Mouse (Mus musculus): Measurements from ENCODE around the gene Gna15. TPM values are rescaled to one million over a fixed set of nuclear protein-coding genes. Genes with fewer than 3 reads are reported as not detected.

Gene Gna15
- polyA plus RNA-seq, 1 experiment, result 1.1 TPM

DNA sequence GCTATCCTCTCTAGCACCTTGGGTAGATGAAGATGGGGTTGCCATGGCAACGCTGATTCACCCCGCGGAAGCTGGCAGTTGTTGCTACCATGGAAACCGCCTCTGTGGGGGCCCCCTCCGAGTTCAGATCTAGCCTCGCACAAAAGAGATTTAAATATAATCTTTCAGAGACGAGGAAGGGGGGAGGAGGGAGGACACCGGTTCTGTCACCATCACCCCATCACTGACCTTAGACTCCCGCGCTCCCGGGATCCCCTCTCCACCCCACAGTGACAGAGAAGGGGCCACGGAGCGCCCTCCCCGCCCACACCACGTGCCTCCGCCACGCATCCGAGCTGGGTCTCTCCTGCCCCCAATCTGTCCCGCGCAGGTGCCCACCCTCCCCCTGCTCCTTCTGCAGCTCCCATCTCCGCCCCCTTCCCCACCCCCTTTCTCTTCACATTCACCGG is 51.0 kb downstream of the Gna15 start:
- DNase-seq (ENCODE audit: low read depth), result peak; percentile 98
- TF ChIP-seq POLR2A (IDR thresholded peaks at IDR 0.05; ENCODE audit: borderline replicate concordance, extremely low read depth, insufficient read depth, insufficient read length, poor library complexity, severe bottlenecking) (no peak), CTCF (IDR thresholded peaks at IDR 0.05; ENCODE audit: borderline replicate concordance, extremely low read depth, insufficient read depth, insufficient read length) (no peak)

DNA sequence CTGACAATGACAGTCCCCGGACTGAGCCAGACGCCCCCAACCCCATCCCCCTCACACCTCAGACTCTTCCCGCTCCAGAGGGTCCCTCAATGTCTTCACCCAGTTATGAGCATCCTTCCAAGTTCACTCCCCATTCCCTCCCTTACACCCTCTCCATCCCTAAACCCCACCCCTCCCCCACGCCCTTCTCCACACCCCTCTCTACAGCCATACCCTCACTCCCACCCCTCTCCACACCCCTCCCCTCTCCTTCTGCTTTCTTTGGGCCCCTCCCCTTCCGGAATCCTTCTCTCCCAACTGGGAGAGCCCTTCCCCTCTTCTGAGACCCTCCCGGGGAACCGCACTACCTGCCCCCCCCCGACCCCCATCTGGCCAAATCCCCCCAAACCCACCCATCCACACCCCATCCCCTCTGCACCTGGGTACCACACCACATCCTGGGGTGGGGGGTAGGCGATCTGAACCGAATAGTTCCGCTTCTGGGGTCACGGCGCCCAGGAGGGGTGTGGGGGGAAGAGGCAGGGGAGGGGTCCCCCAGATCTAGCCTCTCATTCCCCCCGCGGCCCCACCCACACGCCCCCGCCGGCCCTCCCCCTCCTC is 51.5 kb downstream of the Gna15 start:
- peak; percentile 83 for DNase-seq (ENCODE audit: low read depth)
- TF ChIP-seq POLR2A (IDR thresholded peaks at IDR 0.05; ENCODE audit: borderline replicate concordance, extremely low read depth, insufficient read depth, insufficient read length, poor library complexity, severe bottlenecking) (no peak), CTCF (IDR thresholded peaks at IDR 0.05; ENCODE audit: borderline replicate concordance, extremely low read depth, insufficient read depth, insufficient read length) (no peak)

DNA sequence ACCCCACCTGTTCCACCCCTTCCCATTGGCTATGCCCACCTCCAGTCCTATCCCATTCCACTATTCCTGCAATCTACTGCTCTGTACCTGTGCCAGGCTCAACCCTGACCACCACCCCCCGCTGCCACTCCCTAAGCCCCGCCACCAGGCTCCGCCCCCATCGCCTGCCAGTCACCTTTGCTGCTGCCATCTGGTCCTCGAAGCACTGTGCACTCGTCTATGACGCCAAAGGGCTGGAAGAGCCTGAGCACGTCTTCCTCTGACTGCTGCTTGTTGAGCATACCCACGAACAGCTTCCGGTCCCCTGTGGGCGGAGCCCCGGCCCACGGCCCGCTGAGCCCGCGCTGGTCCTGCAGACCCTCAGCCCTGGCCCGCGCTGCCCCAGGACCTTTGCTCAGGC is 53.6 kb downstream of the Gna15 start:
- TF ChIP-seq POLR2A (IDR thresholded peaks at IDR 0.05; ENCODE audit: borderline replicate concordance, extremely low read depth, insufficient read depth, insufficient read length, poor library complexity, severe bottlenecking), result no peak
- no peak for TF ChIP-seq CTCF (IDR thresholded peaks at IDR 0.05; ENCODE audit: borderline replicate concordance, extremely low read depth, insufficient read depth, insufficient read length)
- no peak for DNase-seq (ENCODE audit: low read depth)

DNA sequence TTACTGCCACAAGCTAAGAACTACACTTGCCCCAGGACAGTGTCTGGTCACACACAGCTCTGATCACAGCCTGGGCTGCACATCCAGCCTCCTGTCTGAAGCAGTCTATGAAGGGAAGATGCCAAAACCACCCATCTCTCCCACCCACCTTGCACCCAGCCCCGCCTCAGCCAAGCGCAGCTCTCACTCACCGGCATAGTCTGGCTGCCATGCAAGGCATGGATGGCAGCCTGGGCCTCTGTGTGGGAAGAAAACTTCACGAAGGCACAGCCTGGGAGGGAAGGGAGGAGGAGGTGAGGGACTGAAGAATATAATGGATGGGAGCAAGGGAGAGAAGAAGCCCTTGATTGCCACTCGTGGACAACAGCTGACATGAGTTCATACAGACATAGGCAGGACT is 54.8 kb downstream of the Gna15 start:
- TF ChIP-seq CTCF (IDR thresholded peaks at IDR 0.05; ENCODE audit: borderline replicate concordance, extremely low read depth, insufficient read depth, insufficient read length) (no peak), POLR2A (IDR thresholded peaks at IDR 0.05; ENCODE audit: borderline replicate concordance, extremely low read depth, insufficient read depth, insufficient read length, poor library complexity, severe bottlenecking) (no peak)

GRCm38 (mm10) chr10:81467670-81468235 is 56.3 kb downstream of the Gna15 start:
- DNase-seq (ENCODE audit: low read depth), result no peak
- TF ChIP-seq CTCF (IDR thresholded peaks at IDR 0.05; ENCODE audit: borderline replicate concordance, extremely low read depth, insufficient read depth, insufficient read length) (no peak), POLR2A (IDR thresholded peaks at IDR 0.05; ENCODE audit: borderline replicate concordance, extremely low read depth, insufficient read depth, insufficient read length, poor library complexity, severe bottlenecking) (no peak)

More for the DNA sequence above, 54.8 kb downstream of the Gna15 start:
- DNase-seq (ENCODE audit: low read depth), result no peak

DNA sequence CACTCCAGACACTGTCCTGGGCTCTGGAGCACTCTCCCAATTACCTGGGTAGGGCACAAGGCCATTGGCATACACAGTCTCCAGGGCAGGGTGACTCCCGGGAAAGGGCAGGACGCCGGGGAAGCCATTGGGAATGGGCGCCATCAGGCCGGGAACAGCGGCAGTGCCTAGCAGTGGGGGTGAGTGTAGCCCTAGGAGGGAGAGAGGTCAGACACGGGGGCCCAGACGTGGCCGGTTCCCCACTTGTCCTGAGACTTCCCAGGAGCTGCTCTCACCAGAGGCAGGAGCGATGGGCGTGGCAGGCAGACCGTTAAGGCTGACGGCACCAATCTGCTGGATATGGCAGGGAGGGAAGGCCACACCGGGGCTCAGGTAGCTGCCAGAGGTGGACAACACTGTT is 57.1 kb downstream of the Gna15 start:
- TF ChIP-seq CTCF (IDR thresholded peaks at IDR 0.05; ENCODE audit: borderline replicate concordance, extremely low read depth, insufficient read depth, insufficient read length) (no peak), POLR2A (IDR thresholded peaks at IDR 0.05; ENCODE audit: borderline replicate concordance, extremely low read depth, insufficient read depth, insufficient read length, poor library complexity, severe bottlenecking) (no peak)
- DNase-seq (ENCODE audit: low read depth), result no peak

DNA sequence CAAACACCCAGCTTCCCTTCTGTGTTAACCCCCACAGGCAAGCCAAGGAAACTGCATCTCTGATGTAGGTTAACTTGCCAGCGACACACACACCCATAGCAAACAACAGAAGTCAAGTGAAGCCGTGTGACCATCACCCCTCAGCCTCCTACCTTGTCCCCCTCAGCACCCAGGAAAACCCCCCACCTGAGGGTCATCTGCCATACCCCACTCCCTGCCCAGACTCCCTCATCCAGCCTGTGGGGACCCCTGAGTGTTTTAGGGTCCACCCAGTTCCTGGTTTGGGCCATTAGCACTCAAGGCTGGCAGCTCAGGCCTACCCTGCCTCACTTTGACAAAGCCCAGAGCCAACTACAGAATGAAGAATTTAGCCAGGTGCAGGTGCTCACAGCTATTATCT is 58.0 kb downstream of the Gna15 start:
- no peak for DNase-seq (ENCODE audit: low read depth)

DNA sequence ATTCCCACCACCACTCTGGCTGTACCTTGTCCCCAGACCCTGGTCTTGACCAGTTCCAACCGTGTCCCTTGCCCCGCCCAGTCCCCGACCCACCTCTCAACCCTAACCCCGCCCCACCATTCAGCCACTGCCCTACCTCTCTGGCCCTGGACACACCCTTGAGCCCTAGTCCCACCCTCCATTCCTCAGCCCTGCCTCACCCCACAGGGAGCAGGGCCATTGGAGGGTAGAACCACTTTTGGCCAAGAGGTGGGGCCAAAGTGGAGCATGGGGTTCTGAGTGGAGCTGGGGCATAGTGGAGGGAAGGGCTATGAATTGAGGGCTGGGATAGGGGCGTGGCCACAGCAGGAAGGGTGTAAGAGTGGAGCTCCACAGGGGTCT is 58.8 kb downstream of the Gna15 start:
- TF ChIP-seq CTCF (IDR thresholded peaks at IDR 0.05; ENCODE audit: borderline replicate concordance, extremely low read depth, insufficient read depth, insufficient read length), result no peak
- TF ChIP-seq POLR2A (IDR thresholded peaks at IDR 0.05; ENCODE audit: borderline replicate concordance, extremely low read depth, insufficient read depth, insufficient read length, poor library complexity, severe bottlenecking), result no peak
- DNase-seq (ENCODE audit: low read depth), result no peak

More for the DNA sequence above, 58.0 kb downstream of the Gna15 start:
- TF ChIP-seq POLR2A (IDR thresholded peaks at IDR 0.05; ENCODE audit: borderline replicate concordance, extremely low read depth, insufficient read depth, insufficient read length, poor library complexity, severe bottlenecking) (no peak), CTCF (IDR thresholded peaks at IDR 0.05; ENCODE audit: borderline replicate concordance, extremely low read depth, insufficient read depth, insufficient read length) (no peak)

- DNase-seq (ENCODE audit: low read depth), result peak; percentile 73
- no peak for TF ChIP-seq CTCF (IDR thresholded peaks at IDR 0.05; ENCODE audit: borderline replicate concordance, extremely low read depth, insufficient read depth, insufficient read length)
- TF ChIP-seq POLR2A (IDR thresholded peaks at IDR 0.05; ENCODE audit: borderline replicate concordance, extremely low read depth, insufficient read depth, insufficient read length, poor library complexity, severe bottlenecking), result no peak
Observed at GRCm38 (mm10) chr10:81464405-81465264, 59.4 kb downstream of the Gna15 start.

DNA sequence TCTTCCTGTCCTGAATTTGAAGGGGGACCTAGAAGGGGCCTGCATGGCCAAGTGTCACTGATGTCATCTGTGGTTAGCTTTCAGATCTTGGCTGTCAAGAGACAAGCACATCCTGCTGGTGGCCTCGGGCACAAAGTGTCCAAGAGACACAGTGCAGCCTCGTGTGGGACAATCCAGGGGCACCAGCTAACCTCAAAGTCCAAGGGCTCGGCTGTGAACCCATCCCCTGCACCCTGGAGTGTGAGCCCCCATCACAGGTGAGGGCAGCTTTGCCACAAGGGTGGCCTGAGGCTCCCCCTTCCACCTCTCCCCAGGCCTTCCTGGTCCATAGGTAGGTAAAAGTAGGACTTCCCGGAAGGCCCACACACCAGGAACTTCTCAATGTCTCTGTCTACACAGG is 60.5 kb downstream of the Gna15 start:
- TF ChIP-seq POLR2A (IDR thresholded peaks at IDR 0.05; ENCODE audit: borderline replicate concordance, extremely low read depth, insufficient read depth, insufficient read length, poor library complexity, severe bottlenecking) (no peak), CTCF (IDR thresholded peaks at IDR 0.05; ENCODE audit: borderline replicate concordance, extremely low read depth, insufficient read depth, insufficient read length) (no peak)
- DNase-seq (ENCODE audit: low read depth), result no peak

DNA sequence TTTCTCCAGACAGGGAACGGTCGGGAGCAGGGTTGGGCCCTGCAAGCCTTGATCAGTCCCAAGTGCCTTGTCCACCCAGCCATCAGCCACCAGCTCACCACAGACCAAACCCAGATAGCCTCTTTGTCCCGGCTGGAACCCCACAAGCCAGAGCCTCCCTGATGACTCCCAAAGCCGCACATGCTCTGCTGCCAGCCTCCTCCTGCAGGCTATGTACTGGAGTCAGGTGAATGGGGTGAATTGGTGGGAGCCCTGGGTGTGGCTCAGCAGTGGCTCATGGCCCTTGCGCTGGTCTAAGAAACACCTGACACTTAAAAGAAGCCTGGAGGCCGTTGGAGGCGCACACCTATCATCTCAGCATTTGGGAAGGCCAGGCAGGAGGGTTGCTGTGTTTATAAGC is 61.1 kb downstream of the Gna15 start:
- no peak for DNase-seq (ENCODE audit: low read depth)
- TF ChIP-seq POLR2A (IDR thresholded peaks at IDR 0.05; ENCODE audit: borderline replicate concordance, extremely low read depth, insufficient read depth, insufficient read length, poor library complexity, severe bottlenecking) (no peak), CTCF (IDR thresholded peaks at IDR 0.05; ENCODE audit: borderline replicate concordance, extremely low read depth, insufficient read depth, insufficient read length) (no peak)
